8 mouse cellular contexts compared by ENCODE assay signal in genomic region chrX:139416701-139417100, GRCm38 (mm10).
DNase-seq lines count a peak whose midpoint lies in the region; ATAC-seq and TF ChIP-seq lines count a peak whose summit lies in the region.

No protein-coding gene starts in this region.

- 0 out of 2 replicates have a peak, but pooled peaks have one; percentile 10 for TF ChIP-seq CTCF in G1E (IDR thresholded peaks at IDR 0.05; ENCODE audit: low read depth, low read length)
- TF ChIP-seq CTCF in midbrain, postnatal 0 days (IDR thresholded peaks at IDR 0.05) = peak; percentile 82

- H3K4me2 ChIP-seq in midbrain, postnatal 0 days (ENCODE audit: low read depth, low read length, poor library complexity, severe bottlenecking) = no peak overlapping the region

- WGBS in midbrain, postnatal 0 days = 64% methylated on average over 6 of the region's 6 CpGs

- H3K4me3 ChIP-seq in G1E (ENCODE audit: low read depth, low read length) = no peak overlapping the region
- no peak overlapping the region for H3K4me3 ChIP-seq in midbrain, postnatal 0 days (ENCODE audit: low read depth, low read length)

- H3K9ac ChIP-seq in midbrain, postnatal 0 days (replicated peaks; ENCODE audit: low read length, poor library complexity, severe bottlenecking) = no peak overlapping the region

- no peaks in the 10 kb centered on the region for H3K36me3 ChIP-seq in G1E (replicated peaks)
- no peaks in the 10 kb centered on the region for H3K36me3 ChIP-seq in midbrain, postnatal 0 days (ENCODE audit: insufficient read depth, low read length)

- intact Hi-C loops in heart, postnatal 25 days (cut with DNase I) = loop anchor here (1.0 to 5.0 kb wide), 2 partner anchors 250 to 346 kb away; no protein-coding TSS in a partner anchor

- peak; percentile 8 for DNase-seq in heart, adult 8-10 months (ENCODE audit: low spot score)
- DNase-seq in heart, postnatal 25 days (ENCODE audit: low spot score) = no peak
- DNase-seq in G1E (ENCODE audit: low spot score) = no peak
- DNase-seq in cerebellum, adult 11-12 months = peak; percentile 6
- DNase-seq in left cerebral cortex, adult 11 months (ENCODE audit: low spot score) = peak; percentile 13
- peak; percentile 65 for DNase-seq in midbrain, postnatal 0 days (ENCODE audit: low spot score)
- peak; percentile 47 for DNase-seq in thymus, postnatal 14 days

- no peak for ATAC-seq in G1E (ENCODE audit: extremely low read depth, insufficient number of reproducible peaks, low FRiP score, poor library complexity, severe bottlenecking)
- peak; percentile 61 for ATAC-seq in granulocyte monocyte progenitor cell, adult 5-6 weeks (replicated peaks; ENCODE audit: poor library complexity, severe bottlenecking)
- ATAC-seq in midbrain, postnatal 0 days (ENCODE audit: low FRiP score) = no peak

- no peaks in the 10 kb centered on the region for H3K4me1 ChIP-seq in G1E (ENCODE audit: insufficient read depth, low read depth, low read length)
- no peaks in the 10 kb centered on the region for H3K4me1 ChIP-seq in midbrain, postnatal 0 days (ENCODE audit: insufficient read depth, low read length)

- H3K27ac ChIP-seq in midbrain, postnatal 0 days (ENCODE audit: low read depth, low read length) = no peak overlapping the region

- H3K9me3 ChIP-seq in G1E (replicated peaks) = no peaks in the 10 kb centered on the region
- H3K9me3 ChIP-seq in midbrain, postnatal 0 days (ENCODE audit: low read length) = no peaks in the 10 kb centered on the region

- no peaks in the 10 kb centered on the region; the same call in 1 of the 2 replicates for H3K27me3 ChIP-seq in G1E (ENCODE audit: insufficient read depth, low read length)
- H3K27me3 ChIP-seq in midbrain, postnatal 0 days (ENCODE audit: insufficient read depth, low read length) = no peaks in the 10 kb centered on the region

Comparison
In these comparisons a context has a peak if more than half of its experiments do, and no peak if none do; other contexts are left out.
1. DNase-seq: peak in heart, adult 8-10 months (single experiment), cerebellum, adult 11-12 months (single experiment), left cerebral cortex, adult 11 months (single experiment), midbrain, postnatal 0 days (single experiment) and thymus, postnatal 14 days (single experiment); none in heart, postnatal 25 days (single experiment) and G1E (single experiment).